Mouse (Mus musculus): ENCODE results near the gene Nemp1. TPM values are rescaled to one million over a fixed set of nuclear protein-coding genes. Genes with fewer than 3 reads are reported as not detected.
A peak's percentile ranks its signal among the peaks of the same experiment; 100 is the strongest.

The Nemp1 gene
- polyA plus RNA-seq, 1 experiment, result 58.1 TPM

DNA sequence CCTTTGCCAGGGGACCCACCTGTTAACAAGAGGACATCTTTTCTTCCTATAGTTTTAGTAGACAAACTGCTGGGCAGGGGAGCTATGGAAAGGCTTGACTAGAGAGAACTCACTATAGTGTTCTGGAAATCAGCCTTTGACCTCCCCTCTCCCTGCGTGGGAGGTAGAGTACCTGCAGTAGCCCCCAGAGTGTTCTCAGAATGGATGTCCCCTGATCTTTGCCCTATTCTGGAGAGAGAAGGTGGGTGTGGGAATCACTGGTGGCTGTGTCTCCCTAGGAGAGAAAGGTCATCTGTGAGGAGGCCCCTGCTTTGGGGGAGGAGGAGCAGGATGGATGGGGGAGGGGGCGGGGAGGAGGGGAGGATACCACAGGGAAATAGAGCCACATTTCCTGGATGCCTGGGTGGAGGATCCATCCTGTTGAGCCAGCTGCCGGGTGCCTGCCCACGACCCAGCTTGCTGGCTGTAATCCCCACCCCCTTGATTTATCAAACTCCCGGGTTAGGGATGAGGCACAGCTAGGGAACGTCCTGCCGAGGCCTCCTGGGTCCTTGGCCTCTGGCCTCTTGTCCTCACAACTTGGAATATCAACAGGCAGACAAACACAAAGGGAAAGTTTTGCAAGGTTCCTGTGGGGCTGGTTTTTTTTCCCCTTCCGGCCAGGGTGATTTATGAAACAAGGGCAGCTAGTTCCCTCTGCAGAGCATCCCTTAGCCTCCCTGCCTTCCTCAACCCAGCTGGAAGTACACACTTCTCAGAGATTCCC is 82.3 kb downstream of the Nemp1 start:
- H3K36me3 ChIP-seq (ENCODE audit: control insufficient read depth, insufficient read depth, low read length), result no peaks in the 10 kb centered on the region; the same call in 1 of the 2 replicates
- H3K27me3 ChIP-seq (ENCODE audit: control insufficient read depth, insufficient read depth, low read length), result no peaks in the 10 kb centered on the region
- TF ChIP-seq CTCF (IDR thresholded peaks at IDR 0.05; ENCODE audit: control insufficient read depth, insufficient read depth, insufficient replicate concordance, low read depth, low read length) (no peak), POLR2A (IDR thresholded peaks at IDR 0.05; ENCODE audit: control insufficient read depth, low read depth, low read length) (no peak)
- H3K4me3 ChIP-seq (ENCODE audit: control insufficient read depth, low read depth, low read length), result no peak overlapping the region
- no peak overlapping the region for H3K27ac ChIP-seq (ENCODE audit: control insufficient read depth, insufficient read depth, low read depth, low read length)
- peaks cover 14% of the 10 kb centered on the region for H3K4me1 ChIP-seq (ENCODE audit: control insufficient read depth, insufficient read depth, low read length)

DNA sequence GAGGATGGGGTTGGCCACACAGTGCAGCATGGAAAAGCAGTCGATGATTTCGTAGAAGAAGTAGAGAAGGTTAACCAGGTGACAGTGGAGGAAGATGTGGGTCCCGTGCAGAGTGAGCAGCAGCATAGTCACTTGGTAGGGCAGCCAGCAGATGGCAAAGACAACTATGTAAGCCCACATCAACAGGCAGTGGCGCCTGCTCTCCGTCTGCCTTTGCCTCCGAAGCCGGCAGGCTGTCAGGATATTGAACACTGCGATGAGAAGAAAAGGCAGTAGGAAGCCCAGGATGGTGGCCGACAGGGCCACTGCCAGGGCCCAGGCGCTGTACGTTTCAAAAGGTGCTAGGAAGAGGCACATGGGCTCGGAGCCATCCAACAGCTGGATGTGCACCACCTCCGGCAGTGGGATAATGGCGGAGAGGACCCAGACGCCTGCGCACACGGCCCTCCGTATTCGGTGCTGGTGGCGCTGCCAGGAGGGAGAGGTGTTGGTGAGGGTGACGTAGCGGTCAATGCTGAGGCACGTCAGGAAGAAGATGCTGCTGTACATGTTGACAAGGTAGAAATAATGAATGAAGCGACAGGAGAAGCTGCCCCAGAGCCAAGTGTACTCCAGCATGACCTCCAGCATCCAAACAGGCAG is 83.6 kb downstream of the Nemp1 start:
- no peak for TF ChIP-seq POLR2A (IDR thresholded peaks at IDR 0.05; ENCODE audit: control insufficient read depth, low read depth, low read length)
- TF ChIP-seq CTCF (IDR thresholded peaks at IDR 0.05; ENCODE audit: control insufficient read depth, insufficient read depth, insufficient replicate concordance, low read depth, low read length), result no peak
- Histone ChIP-seq H3K36me3 (ENCODE audit: control insufficient read depth, insufficient read depth, low read length) (no peaks in the 10 kb centered on the region), H3K27me3 (ENCODE audit: control insufficient read depth, insufficient read depth, low read length) (no peaks in the 10 kb centered on the region), H3K4me1 (ENCODE audit: control insufficient read depth, insufficient read depth, low read length) (peaks cover 14% of the 10 kb centered on the region), H3K27ac (ENCODE audit: control insufficient read depth, insufficient read depth, low read depth, low read length) (peak overlapping the region; percentile 12), H3K4me3 (ENCODE audit: control insufficient read depth, low read depth, low read length) (peak overlapping the region; percentile 22)

Other genes starting within 250 kb of the Nemp1 start
- gene Stac3, start 165.2 kb upstream of the Nemp1 start, polyA plus RNA-seq (2012; rRNA removed), result 0.97 and 1.0 TPM in 2 replicates
- 65.0 and 74.9 TPM in 2 replicates for gene Ndufa4l2, start 151.9 kb upstream of the Nemp1 start, polyA plus RNA-seq (2012; rRNA removed)
- gene Shmt2, start 144.5 kb upstream of the Nemp1 start, polyA plus RNA-seq (2012; rRNA removed), result 12.7 and 16.7 TPM in 2 replicates
- gene Nxph4, start 132.3 kb upstream of the Nemp1 start, polyA plus RNA-seq (2012; rRNA removed), result 0.36 and 0.51 TPM in 2 replicates
- gene Lrp1, start 45.8 kb upstream of the Nemp1 start, polyA plus RNA-seq (2012; rRNA removed), result 20.8 and 25.9 TPM in 2 replicates
- 3.9 and 5.9 TPM in 2 replicates for gene Stat6, start 23.9 kb upstream of the Nemp1 start, polyA plus RNA-seq (2012; rRNA removed)
- gene Nab2, start 1.7 kb downstream of the Nemp1 start, polyA plus RNA-seq (2012; rRNA removed), result 24.6 and 26.2 TPM in 2 replicates
- gene Myo1a, start 38.3 kb downstream of the Nemp1 start, polyA plus RNA-seq (2012; rRNA removed), result 18.5 and 19.1 TPM in 2 replicates
- not detected in 2 replicates for gene Tac2, start 57.6 kb downstream of the Nemp1 start, polyA plus RNA-seq (2012; rRNA removed)
- gene Zbtb39, start 72.6 kb downstream of the Nemp1 start, polyA plus RNA-seq (2012; rRNA removed), result 3.8 and 4.4 TPM in 2 replicates
- 0.37 and 0.57 TPM in 2 replicates for gene Gpr182, start 84.8 kb downstream of the Nemp1 start, polyA plus RNA-seq (2012; rRNA removed)
- 0.07 TPM in 2 replicates for gene Rdh1, start 92.8 kb downstream of the Nemp1 start, polyA plus RNA-seq (2012; rRNA removed)
- gene Rdh16f1, start 92.9 kb downstream of the Nemp1 start, polyA plus RNA-seq (2012; rRNA removed), result not detected in 2 replicates
- 0.11 and 0.23 TPM in 2 replicates for gene Rdh9, start 109.5 kb downstream of the Nemp1 start, polyA plus RNA-seq (2012; rRNA removed)
- 0.04 TPM in 2 replicates for gene Rdh16, start 134.3 kb downstream of the Nemp1 start, polyA plus RNA-seq (2012; rRNA removed)
- not detected in 2 replicates for gene Rdh19, start 183.0 kb downstream of the Nemp1 start, polyA plus RNA-seq (2012; rRNA removed)
- 0.23 and 0.26 TPM in 2 replicates for gene Rdh16f2, start 199.6 kb downstream of the Nemp1 start, polyA plus RNA-seq (2012; rRNA removed)
- not detected in 2 replicates for gene Rdh7, start 221.9 kb downstream of the Nemp1 start, polyA plus RNA-seq (2012; rRNA removed)
- 0.38 and 0.49 TPM in 2 replicates for gene Sdr9c7, start 231.6 kb downstream of the Nemp1 start, polyA plus RNA-seq (2012; rRNA removed)

Measured in testis, adult 2 months (tissue).